In the genomic region with DNA sequence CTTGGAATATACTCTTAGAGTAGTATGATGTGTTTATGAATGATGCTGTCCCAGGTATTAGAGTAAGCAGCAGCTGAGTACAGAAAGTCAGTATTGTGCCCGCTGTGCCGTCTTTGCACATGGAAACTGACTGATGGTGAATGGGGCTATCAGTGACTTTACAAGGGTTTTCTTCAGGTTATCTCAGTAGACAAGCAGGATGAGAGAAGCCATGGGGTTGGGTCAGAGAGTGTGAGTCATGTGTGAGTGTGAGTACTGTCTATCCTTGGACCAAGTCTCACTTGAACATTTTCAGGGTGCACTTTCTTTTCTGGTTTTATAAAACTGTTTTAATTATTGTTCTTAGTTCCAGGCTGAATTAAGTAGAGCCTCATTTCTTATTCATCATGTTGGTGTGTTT, we compare ENCODE assay signal across 21 mouse cellular contexts.
DNase-seq lines count a peak whose midpoint lies in the region; ATAC-seq and TF ChIP-seq lines count a peak whose summit lies in the region.
"Had no signal": no experiment of that assay in that cellular context is flagged by ENCODE, and none has a peak within 500 bp of the region (broad histone marks: within the 10 kb centered on the region; RNA-seq: fewer than 3 reads in every experiment).

No protein-coding gene starts in this region.

- H3K36me3 ChIP-seq in liver, embryonic 11.5 days (ENCODE audit: control insufficient read depth, insufficient read depth, low read length) = peaks cover 31% of the 10 kb centered on the region
- peaks cover 49% of the 10 kb centered on the region for H3K36me3 ChIP-seq in liver, postnatal 0 days (replicated peaks; ENCODE audit: insufficient read depth, low read length)
- peaks cover 11 to 45% of the 10 kb centered on the region in 2 experiments for H3K36me3 ChIP-seq in MEL (ENCODE audit: control insufficient read depth in 1 of 2, insufficient read depth in 2 of 2, low read length in 2 of 2)
- peaks cover 55% of the 10 kb centered on the region for H3K36me3 ChIP-seq in forebrain, embryonic 12.5 days (replicated peaks)

- H3K27me3 ChIP-seq in liver, embryonic 11.5 days (replicated peaks; ENCODE audit: control insufficient read depth, insufficient read depth, low read length) = no peaks in the 10 kb centered on the region
- H3K27me3 ChIP-seq in liver, postnatal 0 days (ENCODE audit: insufficient read depth, low read length) = no peaks in the 10 kb centered on the region
- H3K27me3 ChIP-seq in MEL (ENCODE audit: control insufficient read depth in 1 of 2, insufficient read depth in 2 of 2, low read length in 2 of 2) = no peaks in the 10 kb centered on the region
- no peaks in the 10 kb centered on the region for H3K27me3 ChIP-seq in forebrain, embryonic 12.5 days
- H3K27me3 ChIP-seq: CH12.LX; embryonic facial prominence, embryonic 12.5 days had no signal

- DNase-seq in liver, embryonic 11.5 days (ENCODE audit: low spot score) = no peak
- no peak for DNase-seq in liver, postnatal 0 days
- peak; percentile 48 for DNase-seq in MEL (ENCODE audit: low read depth, low spot score)
- DNase-seq in kidney, postnatal 25 days = no peak
- DNase-seq: adrenal gland, adult 2 months; adrenal gland, postnatal 10 days; adrenal gland, postnatal 25 days; B cell, adult 2 months; cerebellum, adult 11-12 months; cerebellum, adult 2 months; cerebellum, adult 9-10 months; cerebellum, postnatal 10 days; cerebellum, postnatal 25 days had no signal

- no peaks in the 10 kb centered on the region for H3K9me3 ChIP-seq in liver, embryonic 11.5 days (ENCODE audit: control insufficient read depth, low read length)
- H3K9me3 ChIP-seq in liver, postnatal 0 days (ENCODE audit: low read length) = no peaks in the 10 kb centered on the region
- H3K9me3 ChIP-seq in MEL (replicated peaks; ENCODE audit: insufficient read depth, low read length) = no peaks in the 10 kb centered on the region
- no peaks in the 10 kb centered on the region for H3K9me3 ChIP-seq in forebrain, embryonic 12.5 days
- H3K9me3 ChIP-seq: embryonic facial prominence, embryonic 10.5 days; embryonic facial prominence, embryonic 12.5 days; G1E had no signal

- ATAC-seq in liver, embryonic 11.5 days (replicated peaks; ENCODE audit: low FRiP score) = peak; percentile 54; the same call in 1 of the 2 replicates
- ATAC-seq in liver, postnatal 0 days = no peak
- ATAC-seq in forebrain, embryonic 12.5 days (ENCODE audit: low FRiP score) = no peak
- ATAC-seq: CD4-positive, CD25-positive, alpha-beta regulatory T cell, adult 4 months; forebrain, embryonic 14.5 days; forebrain, embryonic 16.5 days had no signal

- no peak overlapping the region for H3K4me3 ChIP-seq in liver, embryonic 11.5 days (ENCODE audit: low read depth, low read length)
- H3K4me3 ChIP-seq in liver, postnatal 0 days (ENCODE audit: low read depth, low read length) = no peak overlapping the region
- no peak overlapping the region for H3K4me3 ChIP-seq in MEL (ENCODE audit: control insufficient read depth in 1 of 2, insufficient read depth in 1 of 2, low read depth in 2 of 2, low read length in 2 of 2)
- H3K4me3 ChIP-seq in forebrain, embryonic 12.5 days (replicated peaks) = no peak overlapping the region
- H3K4me3 ChIP-seq: embryonic facial prominence, embryonic 10.5 days; embryonic facial prominence, embryonic 12.5 days had no signal

- no peak for TF ChIP-seq RAD21 in MEL (IDR thresholded peaks at IDR 0.05; ENCODE audit: low read depth, low read length)

- no peak for TF ChIP-seq POLR2A in MEL (IDR thresholded peaks at IDR 0.05; ENCODE audit: control insufficient read depth in 1 of 2, insufficient read depth in 1 of 2, low read depth in 1 of 2, low read length in 2 of 2, poor library complexity in 1 of 2)

- no peak for TF ChIP-seq EP300 in liver, postnatal 0 days (IDR thresholded peaks at IDR 0.05; ENCODE audit: low read depth)
- peak; percentile 21 to 22; a peak in 2 of 4 replicates for TF ChIP-seq EP300 in MEL (IDR thresholded peaks at IDR 0.05; ENCODE audit: low read depth in 1 of 2, low read length in 2 of 2)

- 0 out of 2 replicates have a peak, but pooled peaks cover 3% of the 10 kb centered on the region for H3K4me1 ChIP-seq in liver, embryonic 11.5 days (replicated peaks; ENCODE audit: control insufficient read depth, insufficient read depth, low read length)
- H3K4me1 ChIP-seq in liver, postnatal 0 days (ENCODE audit: insufficient read depth) = no peaks in the 10 kb centered on the region
- no peaks in the 10 kb centered on the region for H3K4me1 ChIP-seq in MEL (ENCODE audit: control insufficient read depth in 1 of 2, insufficient read depth in 2 of 2, low read length in 2 of 2)
- H3K4me1 ChIP-seq in forebrain, embryonic 12.5 days = no peaks in the 10 kb centered on the region
- H3K4me1 ChIP-seq: embryonic facial prominence, embryonic 10.5 days; embryonic facial prominence, embryonic 12.5 days had no signal

- no peak for TF ChIP-seq CTCF in liver, postnatal 0 days (IDR thresholded peaks at IDR 0.05; ENCODE audit: low read depth)
- no peak for TF ChIP-seq CTCF in MEL (IDR thresholded peaks at IDR 0.05 in 2 of 3, conservative IDR thresholded peaks at IDR 0.05 in 1 of 3; ENCODE audit: control insufficient read depth in 1 of 3, insufficient read depth in 1 of 3, low read depth in 2 of 3, low read length in 3 of 3, poor library complexity in 1 of 3, severe bottlenecking in 1 of 3)

- no peak overlapping the region for H3K4me2 ChIP-seq in liver, embryonic 11.5 days
- H3K4me2 ChIP-seq in liver, postnatal 0 days (ENCODE audit: low read depth, low read length) = no peak overlapping the region
- no peak overlapping the region for H3K4me2 ChIP-seq in forebrain, embryonic 12.5 days
- H3K4me2 ChIP-seq: embryonic facial prominence, embryonic 12.5 days had no signal

- 74% methylated on average over 2 of the region's 2 CpGs for WGBS in liver, embryonic 11.5 days
- WGBS in liver, postnatal 0 days (ENCODE audit: insufficient replicate concordance) = 84% methylated on average over 2 of the region's 2 CpGs
- WGBS in forebrain, embryonic 12.5 days = 95% methylated on average over 2 of the region's 2 CpGs

- H3K27ac ChIP-seq in liver, embryonic 11.5 days (ENCODE audit: low read depth, low read length) = no peak overlapping the region
- no peak overlapping the region for H3K27ac ChIP-seq in liver, postnatal 0 days (ENCODE audit: low read depth)
- no peak overlapping the region for H3K27ac ChIP-seq in MEL (ENCODE audit: control insufficient read depth, low read depth, low read length)
- no peak overlapping the region for H3K27ac ChIP-seq in forebrain, embryonic 12.5 days
- H3K27ac ChIP-seq: embryonic facial prominence, embryonic 10.5 days; embryonic facial prominence, embryonic 12.5 days had no signal

- H3K9ac ChIP-seq in liver, embryonic 11.5 days (ENCODE audit: low read depth, low read length) = no peak overlapping the region
- H3K9ac ChIP-seq in liver, postnatal 0 days (replicated peaks) = no peak overlapping the region
- no peak overlapping the region for H3K9ac ChIP-seq in MEL (ENCODE audit: control insufficient read depth, low read depth, low read length, poor library complexity, severe bottlenecking)
- H3K9ac ChIP-seq in forebrain, embryonic 12.5 days = no peak overlapping the region
- H3K9ac ChIP-seq: embryonic facial prominence, embryonic 12.5 days had no signal

- H3K79me2 ChIP-seq in MEL (ENCODE audit: control insufficient read depth, insufficient read depth, low read length, poor library complexity) = no peaks in the 10 kb centered on the region

TF ChIP-seq in MEL, 35 proteins besides CTCF, POLR2A, EP300 and RAD21:
- TF ChIP-seq ETS1 (IDR thresholded peaks at IDR 0.05; ENCODE audit: low read depth, low read length) (no peak), GATA1 (IDR thresholded peaks at IDR 0.05; ENCODE audit: low read depth, low read length) (0 out of 2 replicates have a peak, but pooled peaks have one; percentile 9)
